Mouse (Mus musculus) myocyte (in vitro differentiated cells): ENCODE data around the gene Zfp382. TPM values are rescaled to one million over a fixed set of nuclear protein-coding genes. Genes with fewer than 3 reads are reported as not detected.

ENCODE experiments used
- H3K27me3 ChIP-seq: one replicate; pipeline ENCODE4 v1.6.1; 2011; ENCODE audit not compliant: control insufficient read depth, insufficient read depth, insufficient read length
- H3K36me3 ChIP-seq: one replicate; pipeline ENCODE4 v1.6.1; 2011; ENCODE audit not compliant: control insufficient read depth, insufficient read depth
- H3K4me2 ChIP-seq: one replicate; pipeline ENCODE4 v1.6.1; 2011; ENCODE audit warnings: low read depth, control low read depth
- H3K4me3 ChIP-seq: one replicate; pipeline ENCODE4 v1.5.1; 2011; ENCODE audit warnings: mild to moderate bottlenecking, control low read depth, moderate library complexity
- H3K79me2 ChIP-seq: one replicate; pipeline ENCODE4 v1.6.1; 2011; ENCODE audit not compliant: control insufficient read depth, insufficient read depth
- H3ac ChIP-seq: one replicate; pipeline ENCODE4 v1.6.1; 2011; ENCODE audit not compliant: control insufficient read depth, insufficient read length
- CEBPB ChIP-seq: IDR thresholded peaks from 2 replicates; pipeline ENCODE4 v1.6.1; 2011; ENCODE audit warnings: mild to moderate bottlenecking, moderate library complexity; ENCODE audit not compliant: poor library complexity, insufficient read depth, severe bottlenecking
- E2F4 ChIP-seq: IDR thresholded peaks from one replicate; pipeline ENCODE4 v1.6.1; 2011; ENCODE audit warnings: mild to moderate bottlenecking, control low read depth, moderate library complexity; ENCODE audit not compliant: insufficient read depth
- MAX ChIP-seq: IDR thresholded peaks from one replicate; pipeline ENCODE4 v1.6.1; 2011; ENCODE audit warnings: low read depth, mild to moderate bottlenecking, control low read depth
- MYOD1 ChIP-seq, 3 experiments: IDR thresholded peaks; one replicate each; pipeline ENCODE4 v1.6.1; 2011; ENCODE audit warnings: control low read depth in 2 of 3, low read depth in 2 of 3, mild to moderate bottlenecking in 2 of 3, moderate library complexity in 1 of 3; ENCODE audit not compliant: insufficient read length in 2 of 3, control insufficient read depth in 1 of 3
- MYOG ChIP-seq, 3 experiments: IDR thresholded peaks; one replicate each; pipeline ENCODE4 v1.6.1; 2011; ENCODE audit warnings: control low read depth in 2 of 3, low read depth in 2 of 3, mild to moderate bottlenecking in 2 of 3; ENCODE audit not compliant: insufficient read length in 2 of 3, control insufficient read depth in 1 of 3, insufficient read depth in 1 of 3
- POLR2A ChIP-seq: IDR thresholded peaks from one replicate; pipeline ENCODE4 v1.6.1; 2011; ENCODE audit warnings: low read depth, mild to moderate bottlenecking, control low read depth, moderate library complexity; ENCODE audit not compliant: insufficient read length
- POLR2AphosphoS2 ChIP-seq: IDR thresholded peaks from one replicate; pipeline ENCODE4 v1.6.1; 2011; ENCODE audit warnings: low read depth, control low read depth; ENCODE audit not compliant: insufficient read length
- REST ChIP-seq: IDR thresholded peaks from one replicate; pipeline ENCODE4 v1.6.1; 2011; ENCODE audit warnings: mild to moderate bottlenecking, control low read depth, moderate library complexity; ENCODE audit not compliant: insufficient read depth, insufficient read length
- SRF ChIP-seq: IDR thresholded peaks from one replicate; pipeline ENCODE4 v1.6.1; 2011; ENCODE audit warnings: low read depth; ENCODE audit not compliant: control insufficient read depth, insufficient read length
- TCF12 ChIP-seq: IDR thresholded peaks from one replicate; pipeline ENCODE4 v1.6.1; 2011; ENCODE audit warnings: mild to moderate bottlenecking, control low read depth; ENCODE audit not compliant: poor library complexity, insufficient read depth, severe bottlenecking
- TCF3 ChIP-seq: IDR thresholded peaks from one replicate; pipeline ENCODE4 v1.6.1; 2011; ENCODE audit warnings: low read depth, control low read depth; ENCODE audit not compliant: insufficient read length
- USF1 ChIP-seq: IDR thresholded peaks from one replicate; pipeline ENCODE4 v1.6.1; 2011; ENCODE audit warnings: low read depth, mild to moderate bottlenecking, control low read depth, moderate library complexity
- polyA plus RNA-seq: library from polyadenylated mRNA; unstranded; fragments of >200 nt; fragmentation: generic; extraction: Trizol; gene quantifications from one replicate; pipeline ENCODE4 v1.2.1, GENCODE M21; 2012; ENCODE audit warnings: missing spikeins

The Zfp382 gene
- polyA plus RNA-seq, 1 experiment, result 1.1 TPM

GRCm38 (mm10) chr7:30129900-30130299 lies 8.2 kb downstream of the Zfp382 start:
- TF ChIP-seq CEBPB, result no peak
- no peak for TF ChIP-seq TCF3
- TF ChIP-seq SRF, result no peak
- TF ChIP-seq USF1, result no peak
- no peak for TF ChIP-seq MYOD1 (IDR thresholded peaks at IDR 0.05; ENCODE audit: control insufficient read depth in 1 of 3, insufficient read length in 2 of 3, low read depth in 2 of 3)
- TF ChIP-seq REST, result no peak
- no peak for TF ChIP-seq POLR2AphosphoS2
- TF ChIP-seq MAX, result no peak
- no peak for TF ChIP-seq E2F4
- TF ChIP-seq POLR2A, result no peak
- TF ChIP-seq MYOG (IDR thresholded peaks at IDR 0.05; ENCODE audit: control insufficient read depth in 1 of 3, insufficient read depth in 1 of 3, insufficient read length in 2 of 3, low read depth in 2 of 3), result no peak
- no peak for TF ChIP-seq TCF12
- no peak overlapping the region for H3K4me3 ChIP-seq
- no peak overlapping the region for H3K4me2 ChIP-seq
- H3K27me3 ChIP-seq, result no peaks in the 10 kb centered on the region
- peaks cover 5% of the 10 kb centered on the region for H3K79me2 ChIP-seq
- peaks cover 36% of the 10 kb centered on the region for H3K36me3 ChIP-seq
- no peak overlapping the region for H3ac ChIP-seq

GRCm38 (mm10) chr7:30132396-30132795 lies 10.7 kb downstream of the Zfp382 start:
- Histone ChIP-seq H3K4me2 (no peak overlapping the region), H3K27me3 (no peaks in the 10 kb centered on the region), H3K79me2 (no peaks in the 10 kb centered on the region), H3K36me3 (peaks cover 51% of the 10 kb centered on the region), H3K4me3 (no peak overlapping the region), H3ac (no peak overlapping the region)
- TF ChIP-seq SRF (no peak), MAX (no peak), USF1 (no peak), POLR2AphosphoS2 (no peak), E2F4 (no peak), TCF3 (no peak), TCF12 (no peak), MYOD1 (IDR thresholded peaks at IDR 0.05; ENCODE audit: control insufficient read depth in 1 of 3, insufficient read length in 2 of 3, low read depth in 2 of 3) (no peak), POLR2A (no peak), CEBPB (no peak), REST (no peak), MYOG (IDR thresholded peaks at IDR 0.05; ENCODE audit: control insufficient read depth in 1 of 3, insufficient read depth in 1 of 3, insufficient read length in 2 of 3, low read depth in 2 of 3) (no peak)

- TF ChIP-seq E2F4 (no peak), REST (no peak), SRF (no peak), MAX (no peak), POLR2A (no peak), CEBPB (no peak)
- Histone ChIP-seq H3K4me2 (no peak overlapping the region), H3K27me3 (no peaks in the 10 kb centered on the region), H3K79me2 (no peaks in the 10 kb centered on the region), H3K36me3 (peaks cover 33% of the 10 kb centered on the region), H3ac (no peak overlapping the region), H3K4me3 (no peak overlapping the region)
Observed at GRCm38 (mm10) chr7:30136826-30137225, 15.1 kb downstream of the Zfp382 start.

- no peak overlapping the region for H3K4me2 ChIP-seq
- H3K36me3 ChIP-seq, result no peaks in the 10 kb centered on the region
- H3K79me2 ChIP-seq, result no peaks in the 10 kb centered on the region
- no peak overlapping the region for H3K4me3 ChIP-seq
- no peak overlapping the region for H3ac ChIP-seq
- no peaks in the 10 kb centered on the region for H3K27me3 ChIP-seq
- TF ChIP-seq MAX (no peak), REST (no peak), POLR2A (no peak), MYOD1 (IDR thresholded peaks at IDR 0.05; ENCODE audit: control insufficient read depth in 1 of 3, insufficient read length in 2 of 3, low read depth in 2 of 3) (no peak), TCF3 (no peak), E2F4 (no peak), USF1 (no peak), CEBPB (no peak), SRF (no peak)
Observed at GRCm38 (mm10) chr7:30143170-30143554, 21.4 kb downstream of the Zfp382 start.

GRCm38 (mm10) chr7:30143555-30144209 lies 21.9 kb downstream of the Zfp382 start:
- Histone ChIP-seq H3ac (no peak overlapping the region), H3K4me3 (no peak overlapping the region), H3K27me3 (no peaks in the 10 kb centered on the region), H3K4me2 (no peak overlapping the region), H3K79me2 (no peaks in the 10 kb centered on the region), H3K36me3 (no peaks in the 10 kb centered on the region)
- TF ChIP-seq SRF (no peak), E2F4 (no peak), POLR2A (no peak), MYOD1 (IDR thresholded peaks at IDR 0.05; ENCODE audit: control insufficient read depth in 1 of 3, insufficient read length in 2 of 3, low read depth in 2 of 3) (no peak), CEBPB (no peak), POLR2AphosphoS2 (no peak), REST (no peak), MYOG (IDR thresholded peaks at IDR 0.05; ENCODE audit: control insufficient read depth in 1 of 3, insufficient read depth in 1 of 3, insufficient read length in 2 of 3, low read depth in 2 of 3) (no peak), USF1 (no peak), MAX (no peak), TCF3 (no peak), TCF12 (no peak)
